Mouse (Mus musculus) erythroid progenitor cell, adult 5-6 weeks (primary cell): ENCODE results near the gene Sema6b. TPM values are rescaled to one million over a fixed set of nuclear protein-coding genes. Genes with fewer than 3 reads are reported as not detected.

Source experiments
- ATAC-seq: replicated peaks from 2 replicates; pipeline ENCODE4 v1.8.0; 2016; ENCODE audit warnings: moderate number of reproducible peaks, mild to moderate bottlenecking, moderate TSS enrichment, inconsistent platforms; ENCODE audit not compliant: poor library complexity, low FRiP score, severe bottlenecking
- total RNA-seq, 2 experiments: library from RNA; stranded (forward) in 1 of 2; stranded (reverse) in 1 of 2; fragments of 150-400 nt in 1 of 2; fragments of 186-747, 209-891 nt in 1 of 2; gene quantifications; 2 replicates each; pipeline versions ENCODE4 v1.2.3 to v1.2.4; 2015 to 2017; ENCODE audit warnings: low replicate concordance in 2 of 2

Sema6b gene
- total RNA-seq, 2 experiments from 2014 or later = 0.83 TPM; not detected in 1

GRCm38 (mm10) chr17:56148280-56148679 lies 8.1 kb upstream of the Sema6b start:
- ATAC-seq = no peak

GRCm38 (mm10) chr17:56147420-56147819 lies 7.3 kb upstream of the Sema6b start:
- no peak for ATAC-seq

GRCm38 (mm10) chr17:56146131-56146530 lies 6.0 kb upstream of the Sema6b start:
- no peak for ATAC-seq

- ATAC-seq = no peak
Observed at GRCm38 (mm10) chr17:56144546-56144945, 4.4 kb upstream of the Sema6b start.

- no peak for ATAC-seq
Observed at GRCm38 (mm10) chr17:56141702-56142605, 1.8 kb upstream of the Sema6b start.

- ATAC-seq = no peak
Observed at GRCm38 (mm10) chr17:56139355-56139754, 788 bp downstream of the Sema6b start.

- ATAC-seq = no peak
Observed at GRCm38 (mm10) chr17:56137839-56138613, 2.1 kb downstream of the Sema6b start.

GRCm38 (mm10) chr17:56136558-56136957 lies 3.6 kb downstream of the Sema6b start:
- ATAC-seq = no peak

GRCm38 (mm10) chr17:56134463-56134971 lies 5.6 kb downstream of the Sema6b start:
- ATAC-seq = peak; percentile 66

GRCm38 (mm10) chr17:56133457-56134363 lies 6.4 kb downstream of the Sema6b start:
- no peak for ATAC-seq

- ATAC-seq = peak; percentile 53; the same call in 1 of the 2 replicates
Observed at GRCm38 (mm10) chr17:56132661-56133060, 7.5 kb downstream of the Sema6b start.

- peak; percentile 35; the same call in 1 of the 2 replicates for ATAC-seq
Observed at GRCm38 (mm10) chr17:56131814-56132213, 8.3 kb downstream of the Sema6b start.

GRCm38 (mm10) chr17:56131136-56131535 lies 9.0 kb downstream of the Sema6b start:
- ATAC-seq = no peak

- ATAC-seq = no peak
Observed at GRCm38 (mm10) chr17:56128246-56128645, 11.9 kb downstream of the Sema6b start.

GRCm38 (mm10) chr17:56126175-56126574 lies 14.0 kb downstream of the Sema6b start:
- ATAC-seq = 0 out of 2 replicates have a peak, but pooled peaks have one; percentile 11

- ATAC-seq = no peak
Observed at GRCm38 (mm10) chr17:56125276-56125630, 14.9 kb downstream of the Sema6b start.

- ATAC-seq = 0 out of 2 replicates have a peak, but pooled peaks have one; percentile 53
Observed at GRCm38 (mm10) chr17:56124377-56125275, 15.5 kb downstream of the Sema6b start.

- no peak for ATAC-seq
Observed at GRCm38 (mm10) chr17:56123681-56124340, 16.3 kb downstream of the Sema6b start.
